Mouse (Mus musculus): ENCODE data around the gene Cabp4.
"Not testable (repeated sequence)": the region's sequence is repeated elsewhere in the genome, so short reads cannot be mapped to it uniquely, and the experiment has no call there.

Gene Cabp4

DNA sequence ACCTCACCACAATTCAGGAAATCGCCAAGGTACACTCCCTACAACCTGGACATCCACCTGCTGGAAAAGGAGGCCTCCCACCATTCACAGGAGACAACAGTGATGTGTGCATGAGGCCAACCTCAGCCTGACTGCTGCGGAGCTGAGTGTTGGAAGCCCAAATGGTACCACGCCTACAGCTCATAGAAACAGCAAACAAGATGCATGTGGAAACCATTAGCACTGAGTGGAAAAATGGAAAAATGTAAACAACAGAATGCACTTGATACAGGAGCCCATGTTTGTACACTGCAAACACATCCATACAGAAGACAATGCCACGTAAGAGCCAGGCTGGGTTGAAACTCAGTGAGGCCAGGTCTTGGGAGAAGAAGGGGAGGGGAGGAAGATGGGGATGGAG, 19.4 kb downstream of the Cabp4 start:
- no peak for DNase-seq (ENCODE audit: low read depth, low spot score)

GRCm38 (mm10) chr19:4122411-4123370, 21.1 kb downstream of the Cabp4 start:
- DNase-seq (ENCODE audit: low read depth, low spot score) = no peak

GRCm38 (mm10) chr19:4121896-4122295, 21.9 kb downstream of the Cabp4 start:
- DNase-seq (ENCODE audit: low read depth, low spot score) = not testable (repeated sequence)

DNA sequence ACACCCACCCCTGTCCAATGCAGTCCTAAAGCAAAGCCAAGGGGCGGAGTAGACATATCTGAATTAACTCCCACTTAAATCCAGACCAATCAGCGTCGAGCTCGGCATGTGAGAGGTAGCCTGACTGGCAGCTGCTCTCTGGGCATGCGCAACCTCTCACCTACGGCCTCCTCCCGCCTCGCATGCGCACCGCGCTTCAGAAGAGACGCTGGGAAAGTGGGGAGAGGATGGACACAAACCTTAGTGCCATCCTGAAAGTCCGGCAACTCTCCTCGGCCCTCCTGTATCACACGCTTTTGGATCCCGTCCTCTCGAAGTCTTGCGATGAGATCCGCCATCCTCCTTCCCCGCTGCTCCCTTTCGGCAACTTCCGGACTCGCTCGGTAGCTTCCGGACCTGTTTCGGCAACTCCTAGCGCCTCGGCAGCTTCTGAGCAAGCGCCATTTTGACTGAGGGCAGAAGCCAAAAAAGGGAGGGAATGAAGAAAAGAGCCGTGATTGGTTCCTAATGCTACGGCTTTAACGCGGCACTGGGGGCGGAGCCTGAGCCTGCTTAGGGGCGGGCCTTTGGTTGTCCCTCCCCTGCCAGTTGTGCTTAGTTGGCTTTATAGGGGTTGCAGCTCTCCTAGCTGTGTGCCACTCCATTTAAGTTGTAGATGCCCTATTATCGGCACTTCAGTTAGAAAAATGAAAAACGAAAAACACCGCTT, 22.6 kb downstream of the Cabp4 start:
- DNase-seq (ENCODE audit: low read depth, low spot score) = peak; percentile 98

- no peak for DNase-seq (ENCODE audit: low read depth, low spot score)
Measured at GRCm38 (mm10) chr19:4120496-4120895, 23.3 kb downstream of the Cabp4 start.

DNA sequence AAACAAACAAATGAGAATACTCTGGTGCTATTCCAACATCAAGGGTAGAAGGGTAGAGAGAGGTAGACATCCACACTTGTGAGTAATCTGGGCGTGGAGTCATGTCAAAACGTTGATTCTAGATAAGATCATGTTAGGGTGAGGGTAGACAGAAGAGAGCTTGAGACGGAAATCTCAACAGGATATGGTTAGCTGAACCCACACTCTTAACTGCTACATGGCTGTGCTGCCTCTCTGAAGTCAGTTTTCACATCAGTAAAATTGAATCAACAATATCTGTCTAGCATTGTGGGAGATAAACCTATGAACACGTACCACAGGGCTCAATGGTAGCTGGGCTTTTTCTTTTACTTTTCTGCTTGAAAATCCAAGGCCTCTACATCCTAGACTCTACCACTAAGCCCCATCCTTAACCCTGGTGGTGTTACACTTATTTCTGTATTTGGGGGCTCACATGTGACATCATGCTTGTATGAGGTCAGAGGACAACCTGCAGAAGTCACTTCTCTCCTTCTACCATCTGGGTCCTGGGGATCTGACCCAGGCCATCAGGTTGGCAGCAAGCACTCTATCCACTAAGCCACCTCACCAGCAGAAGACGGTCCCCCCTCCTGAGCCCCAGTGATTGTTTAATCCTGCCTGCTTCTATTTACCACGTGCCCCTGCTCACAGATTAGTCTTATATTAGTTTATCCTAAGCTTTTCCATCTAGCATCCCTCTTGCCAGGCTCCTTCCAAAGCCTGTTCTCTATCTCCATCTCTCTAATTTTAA, 23.9 kb downstream of the Cabp4 start:
- DNase-seq (ENCODE audit: low read depth, low spot score) = no peak

- no peak for DNase-seq (ENCODE audit: low read depth, low spot score)
Measured at GRCm38 (mm10) chr19:4118350-4118749, 25.5 kb downstream of the Cabp4 start.

- DNase-seq (ENCODE audit: low read depth, low spot score) = no peak
Measured at GRCm38 (mm10) chr19:4117006-4117405, 26.8 kb downstream of the Cabp4 start.

DNA sequence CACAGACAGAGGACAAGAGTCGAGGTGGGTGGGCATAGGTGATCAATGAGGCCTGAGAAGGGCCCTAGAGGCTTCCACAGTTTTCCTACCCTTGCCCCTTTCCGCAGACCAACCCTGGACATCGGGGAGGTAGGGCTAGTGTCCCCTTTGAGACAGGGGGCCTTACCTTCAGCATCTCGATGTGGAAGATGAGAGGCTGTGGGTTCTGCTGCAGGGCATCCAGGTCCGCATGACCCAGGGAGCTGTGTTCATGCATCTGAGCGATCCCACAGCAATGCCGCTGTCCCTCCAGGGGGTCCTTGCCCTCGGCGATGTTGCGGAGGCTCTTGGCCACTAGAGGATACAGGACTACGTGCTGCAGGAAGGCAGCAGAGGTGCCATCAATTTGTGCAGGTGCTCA, 28.0 kb downstream of the Cabp4 start:
- DNase-seq (ENCODE audit: low read depth, low spot score) = no peak

DNA sequence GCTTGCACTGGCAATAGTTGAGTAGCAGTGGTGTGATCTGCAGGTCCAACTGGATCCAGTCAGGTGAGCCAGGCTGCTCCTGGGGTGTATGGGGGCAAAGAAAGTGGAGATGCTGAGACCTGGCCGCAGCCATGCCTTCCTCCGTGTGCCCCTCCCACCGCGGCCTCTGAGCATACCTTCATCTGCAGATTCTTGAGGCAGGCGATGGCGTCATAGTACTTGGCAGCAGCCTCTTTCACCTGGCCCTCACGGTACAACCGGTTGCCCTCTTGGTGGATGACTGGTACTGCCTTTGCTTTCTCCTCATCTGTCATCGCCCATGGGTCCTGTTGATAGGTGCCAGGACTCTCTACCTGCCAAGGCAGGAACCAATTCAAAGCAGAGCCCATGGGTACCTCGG, 28.7 kb downstream of the Cabp4 start:
- DNase-seq (ENCODE audit: low read depth, low spot score) = no peak

DNA sequence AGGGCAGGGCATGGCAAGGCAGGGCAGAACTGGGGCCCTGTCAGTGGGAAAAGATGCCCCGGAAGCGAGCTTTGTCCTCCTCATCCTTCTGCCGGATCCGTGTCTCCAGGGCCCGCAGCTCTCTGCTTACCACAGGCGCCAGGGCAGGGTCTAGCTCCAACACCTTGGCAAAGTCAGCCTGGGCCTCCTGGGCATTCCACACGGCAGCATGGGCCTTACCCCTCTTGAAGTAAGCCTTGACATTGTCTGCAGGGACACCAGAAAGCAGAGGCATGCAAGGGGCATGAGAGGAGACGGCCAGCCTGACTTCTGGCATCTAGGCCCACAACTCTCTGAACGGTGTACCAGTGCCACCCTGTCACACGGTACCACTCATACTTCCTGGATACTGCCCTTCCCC, 29.3 kb downstream of the Cabp4 start:
- no peak for DNase-seq (ENCODE audit: low read depth, low spot score)

DNA sequence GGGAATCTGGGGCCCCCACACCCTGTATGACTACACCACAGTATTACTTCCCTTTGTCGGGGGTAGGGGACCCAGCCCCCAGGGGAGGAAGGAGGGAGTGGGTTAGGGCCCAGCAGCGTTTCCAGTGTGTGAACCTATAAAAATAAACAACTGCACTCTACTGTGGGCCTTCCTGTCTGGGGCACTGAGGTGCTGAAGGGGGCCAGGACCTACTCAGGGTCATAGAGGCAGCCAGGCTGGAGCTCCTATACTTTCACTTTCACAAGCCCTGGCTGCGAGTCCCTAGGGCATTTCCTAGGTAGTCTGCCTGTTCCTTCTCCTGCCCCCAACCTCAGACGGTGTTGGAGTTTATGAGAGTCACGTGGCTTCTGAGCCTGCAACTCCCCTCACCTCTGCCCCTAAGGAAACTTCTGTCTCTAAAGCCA, 30.0 kb downstream of the Cabp4 start:
- DNase-seq (ENCODE audit: low read depth, low spot score) = no peak

- DNase-seq (ENCODE audit: low read depth, low spot score) = no peak
Measured at GRCm38 (mm10) chr19:4113186-4113805, 30.5 kb downstream of the Cabp4 start.

DNA sequence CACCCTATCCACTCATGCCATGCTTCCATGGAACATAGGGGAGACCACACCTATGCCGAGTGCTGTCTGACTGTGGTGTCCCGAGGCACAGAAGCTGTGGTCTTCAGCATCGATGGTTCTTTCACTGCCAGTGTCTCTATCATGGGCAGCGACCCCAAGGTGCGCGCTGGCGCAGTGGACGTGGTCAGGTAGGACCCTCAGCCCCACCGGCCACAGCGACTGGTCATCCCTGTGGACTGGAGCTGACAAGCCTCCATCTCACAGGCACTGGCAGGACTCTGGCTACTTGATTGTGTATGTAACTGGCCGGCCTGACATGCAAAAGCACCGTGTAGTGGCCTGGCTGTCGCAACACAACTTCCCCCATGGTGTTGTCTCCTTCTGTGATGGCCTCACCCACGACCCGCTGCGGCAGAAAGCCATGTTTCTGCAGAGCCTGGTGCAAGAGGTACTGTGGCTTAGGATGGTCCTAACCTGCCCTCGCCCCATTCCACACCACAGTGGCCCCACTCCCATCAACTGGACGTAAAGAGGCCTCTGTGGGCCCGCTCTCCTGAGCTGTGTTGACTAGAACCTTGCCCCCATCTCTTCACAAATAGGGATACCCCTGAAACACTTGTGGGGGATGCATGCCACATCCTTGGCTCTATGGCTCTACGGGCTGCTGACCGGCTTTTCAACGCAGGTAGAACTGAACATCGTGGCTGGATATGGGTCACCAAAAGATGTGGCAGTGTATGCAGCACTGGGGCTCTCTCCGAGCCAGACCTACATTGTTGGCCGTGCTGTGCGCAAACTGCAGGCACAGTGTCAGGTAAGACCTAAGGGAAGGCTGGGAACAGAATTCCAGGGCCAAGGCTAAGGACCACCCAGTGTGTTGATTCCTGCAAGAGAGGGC, 31.5 kb downstream of the Cabp4 start:
- no peak for DNase-seq (ENCODE audit: low read depth, low spot score)

- no peak for DNase-seq (ENCODE audit: low read depth, low spot score)
Measured at GRCm38 (mm10) chr19:4108535-4108934, 35.3 kb downstream of the Cabp4 start.

- DNase-seq (ENCODE audit: low read depth, low spot score) = no peak
Measured at GRCm38 (mm10) chr19:4106654-4107053, 37.2 kb downstream of the Cabp4 start.

GRCm38 (mm10) chr19:4104675-4105194, 39.1 kb downstream of the Cabp4 start:
- DNase-seq (ENCODE audit: low read depth, low spot score) = no peak

DNA sequence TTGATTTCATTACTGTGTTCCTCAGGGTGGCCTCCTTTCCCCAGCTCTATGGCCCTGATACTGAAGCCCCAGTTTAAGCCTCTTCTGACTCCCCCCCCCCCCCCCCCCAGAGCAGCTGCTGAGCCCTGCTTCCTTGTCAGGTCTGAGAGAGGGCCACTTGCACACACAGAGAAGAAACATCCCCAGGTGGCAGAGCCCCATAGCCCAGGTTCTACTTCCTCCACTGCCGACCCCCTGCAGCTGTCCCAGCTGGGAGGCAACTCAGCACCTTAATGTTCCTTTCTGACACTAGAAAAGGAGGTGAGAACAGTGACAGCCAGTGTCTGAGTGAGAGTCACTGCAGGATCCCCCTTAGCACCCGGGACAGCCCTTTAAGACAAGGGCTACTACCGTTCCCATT, 40.0 kb downstream of the Cabp4 start:
- DNase-seq (ENCODE audit: low read depth, low spot score) = no peak

- DNase-seq (ENCODE audit: low read depth, low spot score) = no peak
Measured at GRCm38 (mm10) chr19:4103294-4103693, 40.5 kb downstream of the Cabp4 start.

DNA sequence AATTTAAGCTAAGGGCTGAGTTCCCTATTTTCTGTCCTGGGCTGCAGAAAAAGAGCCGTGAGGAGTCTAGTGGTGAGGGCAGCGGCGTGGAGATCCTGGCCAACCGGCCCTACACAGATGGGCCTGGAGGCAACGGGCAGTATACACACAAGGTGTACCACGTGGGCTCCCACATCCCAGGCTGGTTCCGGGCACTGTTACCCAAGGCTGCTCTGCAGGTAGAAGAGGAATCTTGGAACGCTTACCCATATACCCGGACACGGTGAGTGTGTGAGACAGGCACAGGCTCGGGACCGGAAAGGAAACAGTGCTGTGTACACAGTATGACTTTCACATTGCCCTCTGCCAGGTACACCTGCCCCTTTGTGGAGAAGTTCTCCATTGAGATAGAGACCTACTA, 41.2 kb downstream of the Cabp4 start:
- DNase-seq (ENCODE audit: low read depth, low spot score) = no peak

Measured in forelimb bud, embryonic 11.5 days (tissue).